Mouse (Mus musculus): Measurements from ENCODE around the gene Clspn.

- TF ChIP-seq CTCF (IDR thresholded peaks at IDR 0.05; ENCODE audit: low read depth, low read length) (no peak), POLR2AphosphoS5 (IDR thresholded peaks at IDR 0.05; ENCODE audit: insufficient replicate concordance, low read depth, low read length) (no peak)
Observed at GRCm38 (mm10) chr4:126556809-126557711, at the start of gene Clspn.

All from G1E (cell line).